Comparison of ENCODE assay signal across 23 mouse cellular contexts in the genomic region with DNA sequence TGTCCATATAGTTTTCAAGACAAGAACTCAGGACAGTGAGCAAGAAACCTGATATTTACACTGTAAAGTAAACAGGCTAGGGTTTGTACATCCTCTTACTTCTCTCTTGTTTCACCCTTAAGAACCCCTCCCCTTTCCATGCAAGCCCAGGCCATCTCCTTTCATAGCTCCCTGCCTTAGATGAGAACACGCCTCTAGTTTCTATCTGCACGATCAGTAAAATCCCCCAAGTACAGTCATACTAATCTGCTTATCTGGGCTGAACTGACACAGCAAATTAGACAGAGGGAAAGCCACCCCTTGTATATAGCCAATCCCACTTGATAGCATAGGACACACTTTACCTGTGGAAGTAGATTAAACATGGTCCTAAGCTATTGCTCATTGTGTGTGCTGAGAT. TPM values are rescaled to one million over a fixed set of nuclear protein-coding genes. Genes with fewer than 3 reads are reported as not detected.
A peak's percentile ranks its signal among the peaks of the same experiment; 100 is the strongest.
DNase-seq lines count a peak whose midpoint lies in the region; ATAC-seq and TF ChIP-seq lines count a peak whose summit lies in the region.
"Had no signal": no experiment of that assay in that cellular context is flagged by ENCODE, and none has a peak within 500 bp of the region (broad histone marks: within the 10 kb centered on the region; RNA-seq: fewer than 3 reads in every experiment).

No protein-coding gene starts in this region.

- WGBS in heart, adult 2 months = 79% methylated on average over 2 of the region's 2 CpGs
- WGBS in lung, adult 2 months = 30% methylated on average over 2 of the region's 2 CpGs

- no peak overlapping the region for H3K4me3 ChIP-seq in heart, adult 2 months
- H3K4me3 ChIP-seq in lung, adult 2 months (replicated peaks; ENCODE audit: extremely low read depth, low read depth, low read length) = no peak overlapping the region
- H3K4me3 ChIP-seq: forebrain, embryonic 10.5 days; forebrain, embryonic 13.5 days; hindbrain, embryonic 10.5 days; hindbrain, embryonic 13.5 days had no signal

- H3K4me1 ChIP-seq in heart, adult 2 months (ENCODE audit: control insufficient read depth, insufficient read depth, low read length) = peaks cover 7% of the 10 kb centered on the region
- peaks cover 18% of the 10 kb centered on the region for H3K4me1 ChIP-seq in lung, adult 2 months (ENCODE audit: control insufficient read depth, insufficient read depth, low read length)
- H3K4me1 ChIP-seq: forebrain, embryonic 10.5 days; hindbrain, embryonic 10.5 days had no signal

- no peak for TF ChIP-seq POLR2A in heart, adult 2 months (IDR thresholded peaks at IDR 0.05; ENCODE audit: insufficient read depth, low read depth, low read length)
- no peak for TF ChIP-seq POLR2A in lung, adult 2 months (IDR thresholded peaks at IDR 0.05; ENCODE audit: borderline replicate concordance, extremely low read depth, low read depth, low read length)

- 0 out of 2 replicates have a peak, but pooled peaks have one; percentile 33 for ATAC-seq in megakaryocyte-erythroid progenitor cell, adult 5-6 weeks (replicated peaks; ENCODE audit: low FRiP score, low TSS enrichment, poor library complexity, severe bottlenecking)
- ATAC-seq: forebrain, embryonic 13.5 days; forebrain, embryonic 16.5 days; hindbrain, embryonic 16.5 days had no signal

- H3K36me3 ChIP-seq in heart, adult 2 months (ENCODE audit: control insufficient read depth, insufficient read depth, low read length) = peaks cover 9% of the 10 kb centered on the region

- H3K9ac ChIP-seq in heart, adult 2 months (ENCODE audit: low read depth, low read length) = no peak overlapping the region
- H3K9ac ChIP-seq: forebrain, embryonic 13.5 days; hindbrain, embryonic 13.5 days had no signal

- no peak for TF ChIP-seq CTCF in heart, adult 2 months (IDR thresholded peaks at IDR 0.05)
- no peak for TF ChIP-seq CTCF in lung, adult 2 months (IDR thresholded peaks at IDR 0.05; ENCODE audit: insufficient read depth, low read length)

- H3K27ac ChIP-seq in heart, adult 2 months = peak overlapping the region; percentile 14; the same call in 1 of the 2 replicates
- H3K27ac ChIP-seq: forebrain, embryonic 10.5 days; forebrain, embryonic 13.5 days; hindbrain, embryonic 10.5 days; hindbrain, embryonic 13.5 days had no signal

- no peaks in the 10 kb centered on the region for H3K27me3 ChIP-seq in heart, adult 2 months (ENCODE audit: control insufficient read depth, insufficient read depth, low read length)
- H3K27me3 ChIP-seq: CH12.LX; forebrain, embryonic 13.5 days; hindbrain, embryonic 13.5 days had no signal

- no peak for DNase-seq in heart, adult 2 months
- DNase-seq in heart, postnatal 25 days (ENCODE audit: low spot score) = no peak
- peak; percentile 2 for DNase-seq in lung, adult 2 months
- DNase-seq in lung, postnatal 10 days = no peak
- DNase-seq in 416B (ENCODE audit: low read depth) = peak; percentile 28
- no peak for DNase-seq in left cerebral cortex, postnatal 10 days (ENCODE audit: extremely low spot score in 1 of 2, low spot score in 2 of 2)
- DNase-seq in kidney, postnatal 14 days = no peak
- DNase-seq: adrenal gland, postnatal 36 days; B cell, adult 2 months; cerebellum, adult 18-20 months; cerebellum, adult 9-10 months; cerebellum, postnatal 14 days; gastrocnemius, postnatal 10 days; gastrocnemius, postnatal 36 days; heart, postnatal 36 days had no signal

- no peak for TF ChIP-seq EP300 in heart, adult 2 months (IDR thresholded peaks at IDR 0.05; ENCODE audit: insufficient read depth, low read depth, low read length)

- intact Hi-C loops in heart, adult 2 months (cut with DNase I) = no loop called here
- intact Hi-C loops in heart, postnatal 25 days (cut with DNase I) = no loop called here
- intact Hi-C loops in left cerebral cortex, postnatal 10 days (cut with DNase I) = no loop called here

- H3K79me2 ChIP-seq in heart, adult 2 months (replicated peaks; ENCODE audit: control insufficient read depth, insufficient read depth, low read length) = peaks cover 2% of the 10 kb centered on the region

RNA-seq across cellular contexts. Expression of a gene that starts 23.2 kb away (rescaled TPM):
- 10 to 100 TPM; 26.9 to 28.0 TPM for total RNA-seq in heart, adult 2 months (2021)
- 7.1 and 14.3 TPM in 2 replicates for polyA plus RNA-seq in heart, adult 2 months (2012; rRNA removed)
- 10 to 100 TPM; 22.9 to 28.6 TPM for total RNA-seq in heart, postnatal 25 days (2021)
- 17.3 and 28.9 TPM in 2 replicates for polyA plus RNA-seq in lung, adult 2 months (2012; rRNA removed)
- total RNA-seq in megakaryocyte-erythroid progenitor cell, adult 5-6 weeks (2014; fragmentation: Nextera tagmentation) = 15.5 and 19.5 TPM in 2 replicates
- 18.3 and 20.2 TPM in 2 replicates for total RNA-seq in megakaryocyte-erythroid progenitor cell, adult 5-6 weeks (2017)
- total RNA-seq in left cerebral cortex, postnatal 10 days (2021) = 10 to 100 TPM; 11.3 to 11.5 TPM

RNA-seq across cellular contexts. Expression of a gene that starts 23.2 kb away (rescaled TPM):
- 10 to 100 TPM in 1 of 2 experiments, 1 to 10 TPM in 1; 9.2 to 10.8 TPM for total RNA-seq in heart, adult 2 months (2021)
- polyA plus RNA-seq in heart, adult 2 months (2012; rRNA removed) = 3.3 and 8.5 TPM in 2 replicates
- total RNA-seq in heart, postnatal 25 days (2021) = 10 to 100 TPM; 10.1 to 11.3 TPM
- polyA plus RNA-seq in lung, adult 2 months (2012; rRNA removed) = 5.1 and 6.3 TPM in 2 replicates
- 27.8 and 52.0 TPM in 2 replicates for total RNA-seq in megakaryocyte-erythroid progenitor cell, adult 5-6 weeks (2014; fragmentation: Nextera tagmentation)
- total RNA-seq in megakaryocyte-erythroid progenitor cell, adult 5-6 weeks (2017) = 19.5 and 32.9 TPM in 2 replicates
- 10 to 100 TPM in 1 of 2 experiments, 1 to 10 TPM in 1; 8.7 to 11.3 TPM for total RNA-seq in left cerebral cortex, postnatal 10 days (2021)

Comparison
In these comparisons a context has a peak if more than half of its experiments do, and no peak if none do; other contexts are left out.
1. DNase-seq: peak in lung, adult 2 months (single experiment) and 416B (single experiment); none in heart, adult 2 months (0 of 2), heart, postnatal 25 days (single experiment), lung, postnatal 10 days (single experiment), left cerebral cortex, postnatal 10 days (0 of 2) and kidney, postnatal 14 days (single experiment).